Mouse (Mus musculus) activated CD4-positive, CD25-positive, alpha-beta regulatory T cell, adult 4 months (primary cell): ENCODE measurements around the gene Dnase2b. TPM values are rescaled to one million over a fixed set of nuclear protein-coding genes. Genes with fewer than 3 reads are reported as not detected.

Experiments used
- ATAC-seq: one replicate; pipeline ENCODE4 v1.8.0; 2017
- polyA plus RNA-seq, 2 experiments: library from polyadenylated mRNA; unstranded; fragments of 100-300 nt; shearing (Covaris generic); gene quantifications; one replicate each; pipeline ENCODE4 v1.2.1; 2017

Dnase2b gene
- polyA plus RNA-seq = not detected

DNA sequence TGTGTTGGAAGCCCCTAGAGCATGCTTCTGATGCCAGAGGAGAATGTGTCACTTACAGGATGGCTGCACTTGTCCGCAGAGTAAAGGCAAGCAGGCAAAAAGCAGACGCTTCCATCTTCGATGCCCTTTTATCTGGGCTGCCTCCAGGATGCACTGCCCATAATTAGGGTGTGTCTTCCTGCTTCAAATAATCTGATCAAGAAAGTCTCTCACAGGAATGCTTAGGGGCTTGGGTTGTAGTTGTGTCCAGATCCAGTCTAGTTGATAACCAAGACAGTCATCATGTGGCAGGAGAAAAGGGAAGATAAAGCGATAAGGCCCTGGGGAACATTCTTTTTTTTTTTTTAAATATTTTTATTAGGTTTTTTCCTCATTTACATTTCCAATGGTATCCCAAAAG, at the start of gene Dnase2b:
Gene Dnase2b, minus strand, starts transcription at position 101 of the 400 bp plus-strand sequence.
- no peak for ATAC-seq

DNA sequence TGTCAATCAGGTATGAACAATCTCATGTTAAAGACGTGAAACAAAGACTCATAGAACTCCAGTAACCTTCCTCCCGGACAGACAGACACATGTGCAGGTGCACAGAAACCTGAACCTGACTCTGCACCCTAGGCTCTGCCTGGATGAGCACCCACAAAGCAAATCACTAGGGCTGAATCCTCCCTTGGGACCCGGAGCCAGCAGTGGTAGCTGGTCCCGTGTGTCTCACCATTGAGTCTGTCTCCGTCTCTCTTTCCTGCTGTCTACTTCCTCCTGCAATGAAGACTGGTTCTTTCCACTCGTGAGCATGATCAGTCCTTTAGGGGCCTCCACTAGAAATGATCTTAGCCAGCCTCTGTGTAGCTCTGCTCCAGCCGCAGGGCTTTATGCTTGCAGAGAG, 46.5 kb upstream of the Dnase2b start:
- no peak for ATAC-seq

DNA sequence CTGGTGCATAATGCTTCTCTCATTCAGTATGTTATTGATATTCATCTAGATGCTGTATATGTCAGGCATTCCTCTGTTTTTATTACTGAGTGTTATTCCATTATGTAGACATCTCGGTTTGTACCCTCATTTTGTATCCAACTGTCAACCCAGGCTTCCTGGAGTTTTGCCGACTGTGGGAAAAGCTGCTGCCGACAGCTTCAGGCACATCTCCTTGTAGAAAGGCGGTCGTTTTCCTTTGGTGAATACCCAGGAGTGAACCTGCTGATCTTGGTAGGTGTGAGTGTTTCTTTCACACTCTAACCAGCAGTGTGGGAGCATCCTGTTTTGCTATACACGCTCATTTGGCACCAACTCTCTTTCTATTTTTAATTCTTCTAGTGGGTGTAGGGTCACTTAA, 45.6 kb upstream of the Dnase2b start:
- ATAC-seq = no peak

DNA sequence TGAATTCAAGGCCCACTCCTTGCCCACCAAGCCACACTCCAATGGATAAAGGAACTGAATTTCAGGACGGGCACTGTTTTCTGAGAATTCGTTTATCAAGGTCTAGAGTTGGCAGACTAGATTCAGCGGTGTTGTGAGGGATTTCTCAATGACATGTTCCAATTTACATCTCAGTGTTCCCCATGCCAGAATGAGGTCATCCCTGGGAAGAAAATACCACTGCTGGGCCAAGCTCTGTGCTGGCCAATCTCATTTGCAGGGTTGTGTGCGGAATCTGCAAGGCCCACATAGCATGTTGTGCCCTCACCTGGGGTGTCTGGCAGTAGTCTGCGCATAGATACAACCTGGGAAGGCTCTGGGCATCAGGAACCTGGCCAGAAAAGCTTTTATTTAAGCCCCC, 43.9 kb upstream of the Dnase2b start:
- no peak for ATAC-seq

DNA sequence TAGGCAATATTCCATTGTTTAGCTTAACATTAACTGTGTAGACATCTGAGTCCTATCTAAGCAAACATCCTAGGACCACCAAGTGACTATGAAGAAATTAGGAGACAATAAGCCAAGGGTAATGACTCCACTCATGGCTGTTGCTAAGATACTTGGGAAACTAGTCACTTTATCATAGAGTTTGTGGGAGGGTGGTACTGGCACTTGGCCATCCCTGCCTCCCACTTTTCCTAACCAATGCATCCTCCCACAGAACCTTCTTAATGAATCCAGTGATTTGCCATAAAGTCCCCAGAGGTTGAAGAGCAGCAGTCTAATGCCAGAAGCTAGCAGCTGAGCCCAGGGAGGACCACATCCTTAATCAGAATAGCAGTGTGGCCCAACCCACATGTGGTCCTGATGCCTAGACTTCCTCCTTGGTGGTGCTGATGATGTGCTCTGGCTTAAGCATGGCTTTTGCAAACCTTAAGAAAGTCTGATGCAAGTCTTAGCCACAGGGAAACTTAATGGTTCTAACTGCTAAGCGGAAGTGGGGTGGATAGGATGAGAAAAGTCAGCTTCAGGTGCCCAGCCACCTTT, 42.8 kb upstream of the Dnase2b start:
- ATAC-seq = no peak

DNA sequence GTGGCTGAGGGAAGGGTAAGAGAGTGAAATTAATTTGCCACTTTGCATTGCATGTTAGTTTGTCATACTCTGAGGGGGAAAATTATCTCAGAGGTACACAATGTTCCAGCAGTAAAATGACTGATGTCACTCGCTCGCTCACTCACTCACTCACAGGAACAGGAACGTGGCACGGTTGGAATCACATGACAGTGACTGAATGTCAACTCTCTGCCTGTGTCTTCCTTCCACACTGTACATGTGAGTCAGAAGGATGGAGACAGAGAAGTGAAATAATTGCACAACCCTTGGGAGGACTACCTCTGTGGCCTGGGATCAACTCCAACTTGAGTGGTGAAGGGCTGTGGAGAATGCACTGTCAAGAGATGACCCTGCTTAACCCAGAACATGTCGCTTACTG, 42.0 kb upstream of the Dnase2b start:
- ATAC-seq = no peak

DNA sequence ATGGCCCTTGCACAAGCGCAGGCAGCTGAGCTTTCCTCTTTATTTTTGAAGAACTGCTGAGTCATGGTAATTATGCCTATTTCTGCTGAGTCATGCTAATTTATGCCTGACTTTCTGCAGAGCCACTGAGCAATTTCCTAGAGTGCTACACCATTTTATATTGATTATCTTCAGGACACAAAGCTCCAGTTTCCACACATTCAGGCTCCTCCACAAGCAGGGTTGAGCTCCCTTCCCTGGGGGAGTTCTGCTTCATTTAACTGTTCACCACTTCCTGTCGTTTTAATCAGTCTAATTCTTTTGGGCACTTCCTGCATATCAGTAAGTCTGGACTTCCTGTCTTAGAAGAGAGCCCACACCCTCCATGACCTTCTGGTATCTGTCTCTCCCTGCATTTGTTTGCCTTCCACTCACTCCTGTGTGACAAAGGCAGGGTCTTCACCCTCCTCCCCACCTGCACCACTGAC, 39.7 kb upstream of the Dnase2b start:
- ATAC-seq = peak; percentile 65

DNA sequence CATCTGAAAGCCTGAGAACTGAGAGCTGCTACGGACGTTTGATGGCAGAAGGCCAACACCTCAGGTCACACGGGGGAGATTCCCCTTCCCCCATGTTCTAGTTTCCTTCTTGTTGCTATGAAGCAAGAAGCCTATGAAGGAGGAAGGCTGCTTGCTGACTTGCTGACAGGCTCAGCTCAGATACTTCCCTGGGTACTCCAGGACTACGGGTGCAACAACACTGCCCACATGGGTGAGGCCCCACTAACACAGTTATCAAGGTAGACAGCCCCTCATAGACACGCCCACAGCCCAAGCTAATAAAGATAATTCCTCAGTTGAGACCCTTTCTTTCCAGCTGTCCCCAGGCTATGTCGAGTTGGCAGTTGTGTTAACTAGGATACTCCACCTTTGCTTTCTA, 38.3 kb upstream of the Dnase2b start:
- no peak for ATAC-seq

DNA sequence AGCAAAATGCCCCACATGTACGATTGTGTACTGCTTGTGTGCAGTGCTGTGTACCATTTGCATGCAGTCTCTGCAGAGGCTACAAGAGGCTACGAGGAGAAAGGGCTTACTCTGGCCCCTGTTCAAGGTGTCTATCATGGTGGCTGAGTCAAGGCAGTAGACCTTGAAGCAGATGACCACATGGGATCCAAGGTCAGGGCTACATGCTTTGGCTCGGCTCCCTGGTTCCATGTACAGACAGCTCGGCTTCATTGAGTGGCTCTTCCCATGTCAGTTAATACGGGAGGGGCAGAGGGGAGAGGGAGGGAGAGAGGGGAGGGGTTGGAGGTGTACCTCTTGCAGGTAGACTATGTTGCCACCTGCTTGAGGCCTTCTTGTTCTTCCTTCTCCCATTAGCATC, 37.0 kb upstream of the Dnase2b start:
- no peak for ATAC-seq

DNA sequence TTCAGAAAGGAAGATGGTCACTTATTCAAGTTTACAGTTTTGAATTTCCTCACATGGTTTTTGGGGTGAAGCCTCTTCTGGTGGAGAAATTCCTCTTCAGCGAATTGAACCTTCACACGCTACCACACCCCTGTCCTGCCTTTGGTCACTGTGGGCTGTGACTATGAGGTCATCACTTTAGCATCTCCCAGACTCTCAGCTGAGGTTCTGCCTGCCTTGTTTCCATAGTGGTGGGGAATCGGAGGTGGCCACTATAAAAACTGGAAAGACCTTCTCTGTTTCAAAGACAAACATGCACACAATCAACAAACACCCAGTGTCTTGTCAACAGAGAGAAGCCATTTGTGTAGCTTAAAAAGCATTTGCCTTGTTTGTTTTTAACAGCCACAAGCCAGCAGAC, 35.8 kb upstream of the Dnase2b start, which contains the start of gene 4930503B20Rik:
Gene 4930503B20Rik, minus strand, starts transcription at position 101 of the 400 bp plus-strand sequence.
- no peak for ATAC-seq

DNA sequence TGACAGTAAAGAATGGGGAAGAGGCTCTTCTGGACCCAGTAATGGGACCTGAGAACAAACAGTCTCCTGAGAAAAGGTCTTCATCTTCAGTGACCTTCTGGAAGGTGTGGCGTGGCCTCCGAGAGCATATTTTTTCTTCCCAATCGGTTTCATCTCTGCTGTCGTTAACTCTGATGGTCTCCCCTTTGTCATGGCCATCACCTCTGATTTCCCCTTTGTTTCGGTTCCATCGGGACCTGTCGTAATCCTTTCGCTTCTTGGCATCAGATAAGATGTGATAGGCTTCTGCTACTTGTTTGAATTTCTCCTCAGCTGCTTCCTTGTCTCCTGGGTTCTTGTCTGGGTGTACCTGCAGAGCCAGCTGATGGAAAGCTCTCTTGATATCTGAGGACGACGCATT, 35.3 kb upstream of the Dnase2b start:
- no peak for ATAC-seq

DNA sequence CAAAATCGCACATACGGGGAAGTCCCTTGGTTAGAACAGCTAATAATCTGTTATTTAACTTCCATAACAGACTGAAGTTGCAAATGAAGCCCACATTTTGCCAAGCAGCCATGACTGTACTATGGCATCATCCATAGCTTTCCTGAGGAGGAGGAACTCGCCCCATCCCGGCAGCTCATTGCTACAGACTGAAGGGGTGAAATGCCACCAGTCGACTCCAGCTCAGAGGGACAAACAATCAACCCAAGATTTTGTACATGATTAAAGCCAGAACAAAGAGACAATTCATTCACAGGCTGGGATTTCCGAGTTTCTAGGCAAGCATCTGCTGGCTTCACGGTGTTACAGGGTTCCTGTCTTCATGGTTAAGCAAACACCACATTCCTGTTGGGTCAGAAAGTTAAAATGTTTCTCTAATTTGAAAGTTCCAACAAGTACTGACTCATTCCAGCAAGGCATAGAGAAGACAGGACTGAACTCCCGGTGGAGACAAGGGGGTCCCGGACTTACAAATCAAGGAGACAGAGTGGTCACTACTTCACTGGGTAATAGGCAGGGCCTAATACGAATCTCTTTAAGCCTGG, 34.0 kb upstream of the Dnase2b start:
- ATAC-seq = no peak

DNA sequence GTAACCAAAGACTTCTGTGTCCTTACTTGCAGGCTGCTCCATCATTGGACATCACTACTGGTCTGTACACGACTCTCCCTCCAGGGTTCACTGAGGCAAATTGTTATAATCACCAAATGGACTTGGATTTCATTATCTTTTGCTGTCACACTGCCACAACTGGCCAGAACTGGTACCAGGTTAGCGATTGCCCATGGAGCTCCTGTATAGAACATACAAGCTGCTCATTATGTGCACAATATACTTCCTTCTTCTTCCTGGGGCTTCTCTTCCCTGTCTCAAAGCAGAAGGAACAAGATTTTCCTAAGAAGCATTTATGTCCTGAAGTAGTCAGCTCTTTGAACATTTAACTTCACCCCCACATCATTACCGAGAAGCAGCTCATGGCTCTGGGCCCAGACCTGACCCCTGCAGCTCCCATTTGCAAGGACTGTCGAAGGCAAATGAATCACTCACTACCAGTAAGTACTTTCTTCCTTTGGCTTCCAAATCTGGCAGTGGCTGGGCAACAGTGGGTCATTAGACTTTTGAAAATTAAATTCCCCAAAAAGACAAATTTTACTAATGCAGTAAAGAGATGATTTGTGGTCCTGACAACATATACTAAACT, 26.5 kb upstream of the Dnase2b start:
- ATAC-seq = no peak

DNA sequence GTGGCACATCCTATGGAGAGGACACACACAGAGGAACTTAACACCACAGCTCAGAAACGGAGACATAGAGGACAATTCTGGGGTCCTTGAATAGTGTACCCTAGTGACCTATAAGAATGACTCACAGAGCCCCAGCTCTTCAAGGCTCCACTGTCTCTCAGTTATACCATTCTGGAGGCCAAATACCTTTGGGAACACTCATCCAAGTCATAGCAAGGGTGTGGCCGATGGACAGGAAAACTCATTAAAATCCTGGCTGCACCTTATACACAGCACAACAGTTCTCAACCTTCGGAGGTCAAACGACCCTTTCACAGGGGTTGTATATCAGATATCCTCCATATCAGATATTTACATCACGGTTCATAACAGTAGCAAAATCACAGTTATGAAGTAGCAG, 17.1 kb upstream of the Dnase2b start:
- ATAC-seq = no peak

DNA sequence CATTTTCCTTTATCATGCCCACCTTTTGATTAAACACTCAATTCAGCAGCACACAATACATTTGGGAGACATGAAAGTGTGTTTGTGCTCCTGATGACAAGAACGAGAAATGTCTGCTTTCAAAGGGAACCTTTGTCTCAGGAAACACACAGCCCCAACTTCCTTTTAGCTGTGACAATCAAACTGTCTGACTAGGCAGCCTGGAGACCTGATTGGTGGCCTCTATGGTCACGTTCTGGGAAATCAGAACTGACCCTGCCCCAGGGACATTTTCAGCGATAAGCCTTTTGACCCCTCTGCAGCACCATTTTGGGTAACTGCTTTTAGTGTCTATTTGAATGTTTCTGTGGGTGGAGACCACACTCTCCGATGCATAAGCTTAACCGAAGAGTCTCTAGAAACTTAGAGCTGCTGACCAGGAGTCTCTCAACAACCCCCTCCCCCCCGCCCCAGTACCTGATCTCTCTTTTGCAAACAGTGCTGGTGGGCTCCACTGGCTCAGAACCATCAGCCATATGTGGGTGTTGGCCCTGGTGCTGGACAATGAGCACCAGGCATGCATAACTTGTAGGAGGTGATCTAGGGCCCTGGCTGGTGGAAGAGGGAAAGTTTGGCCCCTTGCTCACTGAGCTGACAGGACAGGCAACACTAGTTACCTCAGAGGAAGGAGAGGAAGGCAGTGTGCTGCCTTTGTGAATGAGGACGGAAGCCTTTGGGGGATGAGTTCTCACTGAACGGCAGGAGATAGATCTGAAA, 13.0 kb upstream of the Dnase2b start:
- no peak for ATAC-seq

DNA sequence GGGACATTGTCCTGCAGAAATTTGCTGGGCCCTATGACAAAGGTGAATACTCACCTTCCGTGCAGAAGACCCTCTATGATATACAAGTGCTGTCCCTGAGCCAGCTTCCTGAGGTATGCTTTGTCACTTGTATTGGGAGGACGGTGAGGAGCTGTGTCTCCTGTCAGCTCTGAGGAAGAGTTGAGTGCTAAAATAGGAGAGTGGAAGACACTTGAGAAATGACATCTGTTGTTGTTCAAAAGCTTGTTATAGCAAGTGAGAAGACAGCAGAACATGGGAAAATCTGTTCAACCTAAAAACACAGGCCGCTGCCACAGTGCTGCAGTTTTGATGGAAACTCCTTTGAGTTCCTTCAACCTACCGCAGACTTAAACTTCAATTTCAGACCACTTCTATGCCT, 10.4 kb upstream of the Dnase2b start:
- no peak for ATAC-seq

DNA sequence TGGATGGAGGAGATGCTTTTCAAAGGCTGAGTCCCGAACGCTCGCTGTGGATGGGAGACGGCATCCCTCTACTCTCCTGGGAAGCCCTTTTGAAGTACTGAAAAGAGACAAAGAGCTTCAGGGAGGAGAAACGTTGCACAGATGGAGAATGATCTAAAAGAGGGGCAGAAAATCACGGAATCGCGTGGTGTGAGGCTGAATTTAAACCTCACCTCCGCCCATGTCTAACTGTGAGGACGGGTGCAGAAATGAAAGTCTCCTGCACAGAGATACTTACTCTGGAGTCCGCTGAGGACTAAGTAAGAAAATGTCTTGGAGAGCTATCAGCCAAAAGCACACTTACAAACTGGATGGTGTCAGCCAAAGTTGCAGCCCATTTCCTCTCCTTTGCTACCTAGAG, 6.6 kb upstream of the Dnase2b start:
- no peak for ATAC-seq

DNA sequence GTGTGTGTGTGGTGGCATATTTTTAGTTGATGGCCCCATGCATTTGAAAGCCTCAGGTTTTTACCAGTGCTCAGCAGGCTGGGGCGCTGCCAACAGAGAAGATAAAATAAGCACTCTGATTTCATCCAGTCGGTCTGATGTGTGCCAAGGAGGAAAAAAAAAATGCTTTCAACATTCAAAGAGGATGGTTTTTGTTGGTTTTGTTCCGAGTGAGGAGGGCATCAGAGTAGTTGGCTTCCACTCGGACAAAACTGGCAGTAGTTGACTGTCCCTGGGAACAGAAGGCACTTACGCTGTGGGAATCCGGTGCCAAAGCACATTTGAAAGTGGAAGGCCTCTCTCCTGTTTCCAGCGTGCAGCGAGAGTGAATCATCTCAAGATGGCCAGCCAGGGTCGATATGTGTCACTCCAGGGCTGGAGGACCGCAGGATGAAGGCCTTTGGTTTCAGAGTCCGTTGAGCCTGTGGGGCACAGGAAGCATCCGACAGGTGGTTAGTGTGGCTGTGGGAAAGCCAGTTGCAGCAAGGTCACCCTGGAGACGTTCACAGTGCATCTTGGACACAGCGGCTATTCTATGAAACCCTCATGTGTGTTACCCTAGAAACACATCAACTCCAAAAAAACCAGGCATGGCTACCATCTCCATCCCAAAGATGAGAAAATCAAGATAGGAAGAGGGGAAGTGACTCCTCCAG, 5.3 kb upstream of the Dnase2b start:
- ATAC-seq = no peak

DNA sequence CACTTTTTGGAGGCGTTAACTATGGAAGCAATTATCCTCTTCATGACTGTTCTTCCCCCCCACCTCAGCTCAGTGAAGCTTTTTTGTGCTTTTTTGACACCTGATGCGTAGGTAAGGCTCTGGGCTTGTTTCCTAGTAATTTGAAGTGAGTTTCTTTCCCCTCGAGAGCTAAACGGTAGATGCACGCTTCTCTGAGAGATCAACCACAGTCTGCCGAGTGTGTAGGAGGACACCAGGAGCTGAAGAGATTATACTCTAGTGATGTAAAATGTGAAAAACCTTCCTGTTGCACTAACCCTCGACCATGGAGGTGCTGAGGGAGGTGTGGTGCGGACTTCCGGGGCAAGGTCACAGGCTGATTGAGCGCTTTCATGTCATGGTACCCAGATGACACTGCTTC, 4.7 kb upstream of the Dnase2b start:
- no peak for ATAC-seq

DNA sequence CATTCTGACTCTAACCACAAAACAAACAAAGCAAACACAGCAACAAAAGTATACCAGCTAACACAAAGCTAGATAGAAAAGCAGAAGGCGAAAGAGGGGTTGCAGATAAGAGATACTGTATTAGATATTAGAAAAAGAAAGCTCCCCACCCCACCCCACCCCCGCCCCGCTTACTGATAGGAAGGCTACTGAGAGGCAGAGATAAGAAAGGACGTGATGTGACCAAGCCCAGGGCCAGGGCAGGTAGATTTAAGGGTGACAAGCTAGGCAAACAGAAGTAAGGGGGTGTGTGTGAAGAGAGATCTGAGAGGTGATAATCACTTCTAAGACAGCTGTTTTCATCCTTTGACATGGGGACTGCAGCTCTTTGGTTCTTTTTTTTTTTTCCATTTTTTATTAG, 3.0 kb upstream of the Dnase2b start:
- no peak for ATAC-seq

DNA sequence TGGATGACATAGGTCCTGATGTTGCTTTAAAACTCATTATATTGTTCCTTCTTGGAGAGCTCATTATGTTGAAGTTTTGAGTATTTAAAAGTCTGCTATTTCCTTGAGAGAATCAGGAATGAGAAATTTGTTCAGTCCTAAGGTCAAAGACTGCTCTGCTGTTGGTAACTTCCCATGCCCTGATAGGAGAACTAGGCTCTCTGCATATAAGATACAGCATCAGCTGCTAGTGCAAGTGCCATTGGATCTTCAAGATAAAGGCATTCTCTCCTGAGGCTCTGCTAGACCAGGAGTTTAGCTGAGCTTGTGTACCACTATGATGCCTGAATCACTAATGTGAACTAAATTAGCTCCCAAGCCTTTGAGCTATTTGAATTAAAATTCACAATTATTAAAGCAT, 2.5 kb upstream of the Dnase2b start:
- ATAC-seq = no peak

DNA sequence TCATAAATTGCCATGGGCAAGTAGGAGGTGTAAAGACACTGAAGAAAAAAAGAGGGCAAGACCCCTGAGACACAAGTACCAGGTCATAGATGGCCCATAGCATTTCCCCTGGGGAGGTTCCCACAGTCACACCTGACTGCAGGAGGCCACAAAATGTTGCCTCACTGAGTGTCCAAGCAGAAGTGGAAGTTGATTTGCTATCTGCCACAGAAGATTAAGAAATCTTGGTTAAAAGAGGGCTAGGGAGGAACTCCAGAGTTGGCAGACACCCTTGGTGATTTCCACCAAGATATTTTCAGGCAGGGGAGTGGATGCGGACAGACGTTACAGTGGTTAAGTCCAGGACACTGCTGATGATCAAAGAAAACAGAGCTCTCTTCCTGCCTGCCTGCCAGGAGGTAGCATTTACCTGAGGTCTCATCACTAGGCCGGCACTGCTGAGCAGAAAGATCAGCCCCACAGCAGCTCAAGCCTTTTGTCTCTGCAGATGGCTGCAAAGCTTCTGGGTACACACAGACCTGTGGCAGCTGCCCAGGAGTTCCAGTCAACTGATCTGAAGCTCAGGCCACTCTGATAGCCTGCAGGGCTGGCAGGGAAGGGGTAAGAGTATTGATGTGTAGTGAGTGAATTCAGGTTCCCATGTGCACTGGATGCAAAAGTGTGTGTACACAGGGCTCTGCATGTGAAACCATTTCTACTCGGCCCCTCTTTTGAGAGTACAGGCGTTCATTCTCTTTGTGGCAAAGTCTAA, 1.3 kb upstream of the Dnase2b start:
- ATAC-seq = no peak
